Mouse (Mus musculus): ENCODE results near the gene Dgkz.

- TF ChIP-seq POLR2A (IDR thresholded peaks at IDR 0.05; ENCODE audit: insufficient read depth, low read depth, low read length) (no peak), CTCF (IDR thresholded peaks at IDR 0.05; ENCODE audit: insufficient read depth, low read depth, low read length) (no peak)
Measured at GRCm38 (mm10) chr2:91961901-91962761, 13.5 kb downstream of the Dgkz start.
